In genomic region chr5:123973299-123974178, GRCm38 (mm10) we compare ENCODE assay signal across 8 mouse cellular contexts. TPM values are rescaled to one million over a fixed set of nuclear protein-coding genes. Genes with fewer than 3 reads are reported as not detected.
DNase-seq lines count a peak whose midpoint lies in the region; ATAC-seq and TF ChIP-seq lines count a peak whose summit lies in the region.

Hip1r (plus strand) TSS chr5:123973628.

- no peaks in the 10 kb centered on the region for H3K79me2 ChIP-seq in heart, adult 2 months (replicated peaks; ENCODE audit: control insufficient read depth, insufficient read depth, low read length)

- peaks cover 4% of the 10 kb centered on the region for H3K27me3 ChIP-seq in embryonic facial prominence, embryonic 11.5 days (ENCODE audit: control insufficient read depth, insufficient read depth, low read length)
- no peaks in the 10 kb centered on the region for H3K27me3 ChIP-seq in heart, adult 2 months (ENCODE audit: control insufficient read depth, insufficient read depth, low read length)
- no peaks in the 10 kb centered on the region for H3K27me3 ChIP-seq in kidney, adult 2 months (replicated peaks; ENCODE audit: control insufficient read depth, insufficient read depth, low read length)
- H3K27me3 ChIP-seq in limb, embryonic 15.5 days, result peaks cover 11% of the 10 kb centered on the region; the same call in 1 of the 2 replicates
- H3K27me3 ChIP-seq in midbrain, embryonic 16.5 days (ENCODE audit: control insufficient read depth, insufficient read depth, low read depth, low read length), result no peaks in the 10 kb centered on the region
- H3K27me3 ChIP-seq in splenic B cell, adult 2 months (ENCODE audit: control insufficient read depth, insufficient read depth, low read length, poor library complexity, severe bottlenecking), result no peaks in the 10 kb centered on the region

- peak within 1 kb of the TSS; percentile 96 for H3K4me2 ChIP-seq in embryonic facial prominence, embryonic 11.5 days (ENCODE audit: low read depth, low read length)
- peak within 1 kb of the TSS; percentile 96 for H3K4me2 ChIP-seq in limb, embryonic 15.5 days
- H3K4me2 ChIP-seq in midbrain, embryonic 16.5 days (ENCODE audit: low read length), result peak within 1 kb of the TSS; percentile 86

- H3K27ac ChIP-seq in embryonic facial prominence, embryonic 11.5 days (replicated peaks; ENCODE audit: low read depth, low read length), result no peak within 1 kb of the TSS
- peak within 1 kb of the TSS; percentile 88 for H3K27ac ChIP-seq in heart, adult 2 months
- H3K27ac ChIP-seq in kidney, adult 2 months (ENCODE audit: insufficient read depth, low read depth, low read length), result peak within 1 kb of the TSS; percentile 79
- H3K27ac ChIP-seq in limb, embryonic 15.5 days, result peak within 1 kb of the TSS; percentile 75
- peak within 1 kb of the TSS; percentile 61; the same call in 1 of the 2 replicates for H3K27ac ChIP-seq in midbrain, embryonic 16.5 days (ENCODE audit: low read length)

- no peak for TF ChIP-seq CTCF in heart, adult 2 months (IDR thresholded peaks at IDR 0.05)
- TF ChIP-seq CTCF in kidney, adult 2 months (conservative IDR thresholded peaks at IDR 0.05; ENCODE audit: insufficient read depth, insufficient read length, low read depth, low read length), result no peak

- no peaks in the 10 kb centered on the region for H3K36me3 ChIP-seq in embryonic facial prominence, embryonic 11.5 days (replicated peaks; ENCODE audit: control insufficient read depth, insufficient read depth, low read depth, low read length)
- H3K36me3 ChIP-seq in heart, adult 2 months (ENCODE audit: control insufficient read depth, insufficient read depth, low read length), result no peaks in the 10 kb centered on the region; the same call in 1 of the 2 replicates
- no peaks in the 10 kb centered on the region for H3K36me3 ChIP-seq in kidney, adult 2 months (ENCODE audit: control insufficient read depth, insufficient read depth, low read length)
- no peaks in the 10 kb centered on the region for H3K36me3 ChIP-seq in limb, embryonic 15.5 days
- H3K36me3 ChIP-seq in midbrain, embryonic 16.5 days (ENCODE audit: control insufficient read depth, insufficient read depth, low read length), result no peaks in the 10 kb centered on the region
- no peaks in the 10 kb centered on the region for H3K36me3 ChIP-seq in splenic B cell, adult 2 months (ENCODE audit: control insufficient read depth, insufficient read depth, low read length, poor library complexity, severe bottlenecking)

- intact Hi-C loops in heart, adult 2 months (cut with DNase I), result loop anchor here (2.0 kb wide), 1 partner anchor 29 kb away; no protein-coding TSS in a partner anchor

- H3K9me3 ChIP-seq in embryonic facial prominence, embryonic 11.5 days (replicated peaks; ENCODE audit: control insufficient read depth, low read length), result no peaks in the 10 kb centered on the region
- H3K9me3 ChIP-seq in limb, embryonic 15.5 days, result no peaks in the 10 kb centered on the region
- H3K9me3 ChIP-seq in midbrain, embryonic 16.5 days (replicated peaks; ENCODE audit: control insufficient read depth, low read length, poor library complexity, severe bottlenecking), result no peaks in the 10 kb centered on the region

- WGBS in embryonic facial prominence, embryonic 11.5 days, result under 1% methylated on average over 102 of the region's 106 CpGs
- WGBS in heart, adult 2 months, result 1% methylated on average over 104 of the region's 106 CpGs
- WGBS in kidney, adult 2 months, result 1% methylated on average over 89 of the region's 106 CpGs
- 1% methylated on average over 88 of the region's 106 CpGs for WGBS in limb, embryonic 15.5 days
- 1% methylated on average over 70 of the region's 106 CpGs for WGBS in midbrain, embryonic 16.5 days

- TF ChIP-seq POLR2A in heart, adult 2 months (IDR thresholded peaks at IDR 0.05; ENCODE audit: insufficient read depth, low read depth, low read length), result peak; percentile 54
- TF ChIP-seq POLR2A in kidney, adult 2 months (IDR thresholded peaks at IDR 0.05; ENCODE audit: low read depth, low read length), result peak; percentile 73

- H3K9ac ChIP-seq in embryonic facial prominence, embryonic 11.5 days (replicated peaks; ENCODE audit: low read length), result peak within 1 kb of the TSS; percentile 69
- peak within 1 kb of the TSS; percentile 79 for H3K9ac ChIP-seq in heart, adult 2 months (ENCODE audit: low read depth, low read length)
- peak within 1 kb of the TSS; percentile 65 for H3K9ac ChIP-seq in limb, embryonic 15.5 days
- peak within 1 kb of the TSS; percentile 89 for H3K9ac ChIP-seq in midbrain, embryonic 16.5 days (ENCODE audit: low read depth, low read length)

- ATAC-seq in embryonic facial prominence, embryonic 11.5 days (replicated peaks; ENCODE audit: insufficient number of reproducible peaks, low FRiP score, low TSS enrichment, low read depth), result peak; percentile 73
- ATAC-seq in limb, embryonic 15.5 days (ENCODE audit: insufficient number of reproducible peaks, low FRiP score, low TSS enrichment, low read depth), result peak; percentile 57; the same call in 1 of the 2 replicates
- ATAC-seq in midbrain, embryonic 16.5 days, result peak; percentile 83

- peak within 1 kb of the TSS; percentile 71 for H3K4me3 ChIP-seq in embryonic facial prominence, embryonic 11.5 days (ENCODE audit: low read depth, low read length)
- H3K4me3 ChIP-seq in heart, adult 2 months, result peak within 1 kb of the TSS; percentile 87
- H3K4me3 ChIP-seq in kidney, adult 2 months (ENCODE audit: insufficient read depth, low read depth, low read length), result peak within 1 kb of the TSS; percentile 70
- peak within 1 kb of the TSS; percentile 69 for H3K4me3 ChIP-seq in limb, embryonic 15.5 days
- peak within 1 kb of the TSS; percentile 80 for H3K4me3 ChIP-seq in midbrain, embryonic 16.5 days (ENCODE audit: low read depth, low read length)

- TF ChIP-seq EP300 in heart, adult 2 months (IDR thresholded peaks at IDR 0.05; ENCODE audit: insufficient read depth, low read depth, low read length), result no peak

- peaks cover 3% of the 10 kb centered on the region for H3K4me1 ChIP-seq in embryonic facial prominence, embryonic 11.5 days (ENCODE audit: control insufficient read depth, insufficient read depth, low read length)
- peaks cover 3% of the 10 kb centered on the region for H3K4me1 ChIP-seq in heart, adult 2 months (ENCODE audit: control insufficient read depth, insufficient read depth, low read length)
- peaks cover 35% of the 10 kb centered on the region for H3K4me1 ChIP-seq in kidney, adult 2 months (ENCODE audit: control insufficient read depth, insufficient read depth, low read length)
- peaks cover 34% of the 10 kb centered on the region for H3K4me1 ChIP-seq in limb, embryonic 15.5 days
- H3K4me1 ChIP-seq in midbrain, embryonic 16.5 days (ENCODE audit: control insufficient read depth, insufficient read depth, low read length), result peaks cover 13% of the 10 kb centered on the region

- peak; percentile 90 for DNase-seq in A20 (ENCODE audit: low read depth, low spot score)
- DNase-seq in adrenal gland, postnatal 14 days, result peak; percentile 89
- peak; percentile 70 for DNase-seq in embryonic facial prominence, embryonic 11.5 days (ENCODE audit: low spot score)
- peak; percentile 84 to 86 for DNase-seq in heart, adult 2 months
- DNase-seq in kidney, adult 2 months, result peak; percentile 93
- peak; percentile 94 for DNase-seq in splenic B cell, adult 2 months (ENCODE audit: low read depth, low spot score)

RNA-seq across cellular contexts. Expression of gene Hip1r, which starts in this region (rescaled TPM):
- total RNA-seq in adrenal gland, postnatal 14 days (2021), result 18.0 and 26.6 TPM in 2 replicates
- polyA plus RNA-seq in embryonic facial prominence, embryonic 11.5 days (2014; fragmentation: Nextera tagmentation; extraction: Ambion mirVana), result 3.0 and 5.0 TPM in 2 replicates
- 10 to 100 TPM; 16.3 to 16.7 TPM for total RNA-seq in heart, adult 2 months (2021)
- polyA plus RNA-seq in heart, adult 2 months (2012; rRNA removed), result 7.0 and 7.9 TPM in 2 replicates
- 18.3 and 19.2 TPM in 2 replicates for polyA plus RNA-seq in kidney, adult 2 months (2012; rRNA removed)
- polyA plus RNA-seq in limb, embryonic 15.5 days (2015; fragmentation: Nextera tagmentation; extraction: Ambion mirVana), result 12.4 and 17.4 TPM in 2 replicates
- 33.5 and 34.3 TPM in 2 replicates for polyA plus RNA-seq in midbrain, embryonic 16.5 days (2015; fragmentation: Nextera tagmentation; extraction: Ambion mirVana)
